Mouse (Mus musculus): Measurements from ENCODE around the gene Cntn4. TPM values are rescaled to one million over a fixed set of nuclear protein-coding genes. Genes with fewer than 3 reads are reported as not detected.

Cntn4 gene
- total RNA-seq, 2 experiments from 2014 or later, result 60.9 to 64.4 TPM

DNA sequence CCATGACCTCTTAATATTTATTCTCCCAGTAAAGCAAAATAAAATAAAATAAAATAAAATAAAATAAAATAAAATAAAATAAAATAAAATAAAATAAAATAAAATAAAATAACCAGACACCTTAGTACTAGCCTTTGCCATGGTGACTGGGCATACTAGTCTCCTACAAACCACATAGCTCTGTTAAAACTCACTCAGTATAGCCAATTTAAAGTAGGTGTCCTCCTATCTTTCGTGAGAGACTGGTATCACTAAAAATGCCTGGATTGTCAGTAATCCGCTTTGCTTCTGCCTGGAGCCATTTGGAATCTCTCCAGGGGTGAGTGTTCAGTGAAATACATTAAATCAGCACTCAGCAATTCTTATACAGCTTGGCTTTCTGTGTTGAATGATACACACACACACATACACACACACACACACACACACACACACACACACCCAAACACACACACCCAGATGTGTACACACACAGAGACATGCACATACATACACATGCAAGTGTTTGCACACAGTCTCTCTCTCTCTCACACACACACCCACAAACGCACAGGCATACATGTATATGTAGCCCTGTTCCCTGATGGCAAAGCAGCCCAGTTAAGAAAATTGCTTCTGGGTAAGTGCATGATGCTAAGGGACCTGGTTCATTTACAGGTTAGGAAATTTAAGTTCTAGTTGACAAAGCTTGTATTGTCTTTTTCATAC lies 776.8 kb downstream of the Cntn4 start:
- no peak for DNase-seq (ENCODE audit: low spot score in 2 of 2)

DNA sequence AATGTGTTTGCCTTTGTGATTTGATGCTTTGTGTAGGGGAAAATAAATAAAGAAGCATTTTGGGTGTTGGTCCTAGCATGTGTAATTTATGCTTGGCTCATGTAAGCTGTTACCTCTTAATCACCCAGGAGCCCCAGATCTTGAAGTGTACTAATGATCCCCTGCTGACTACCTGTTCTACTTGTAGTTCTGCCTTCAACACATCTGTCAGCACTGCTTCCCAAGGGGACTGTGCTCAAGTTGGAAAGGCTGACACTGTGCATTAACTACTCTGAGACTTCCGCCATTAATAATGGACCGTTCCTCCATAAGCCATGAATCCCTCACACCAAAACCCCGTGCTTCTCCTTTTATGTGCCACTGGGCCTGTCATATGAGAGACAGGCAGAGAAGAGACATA lies 778.2 kb downstream of the Cntn4 start:
- DNase-seq (ENCODE audit: low spot score in 2 of 2), result no peak

DNA sequence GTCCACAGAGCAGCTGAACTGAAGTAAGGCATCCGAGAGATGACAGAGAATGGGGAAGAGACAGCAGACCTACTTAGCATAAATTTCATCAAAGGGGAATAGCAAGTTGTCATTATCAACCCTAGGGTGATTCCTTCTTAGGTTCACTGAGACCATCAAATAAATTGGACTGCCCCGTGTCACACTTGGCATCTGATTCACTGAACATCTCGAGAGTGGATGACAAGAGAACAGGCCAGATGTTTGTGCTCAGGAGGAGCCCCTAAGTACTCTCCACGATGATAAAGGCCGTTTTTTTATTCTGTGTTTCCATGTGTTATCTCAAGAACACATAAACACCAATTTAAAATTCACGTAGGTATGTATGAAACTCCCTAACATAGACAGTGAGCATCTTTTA lies 780.7 kb downstream of the Cntn4 start:
- no peak for DNase-seq (ENCODE audit: low spot score in 2 of 2)

DNA sequence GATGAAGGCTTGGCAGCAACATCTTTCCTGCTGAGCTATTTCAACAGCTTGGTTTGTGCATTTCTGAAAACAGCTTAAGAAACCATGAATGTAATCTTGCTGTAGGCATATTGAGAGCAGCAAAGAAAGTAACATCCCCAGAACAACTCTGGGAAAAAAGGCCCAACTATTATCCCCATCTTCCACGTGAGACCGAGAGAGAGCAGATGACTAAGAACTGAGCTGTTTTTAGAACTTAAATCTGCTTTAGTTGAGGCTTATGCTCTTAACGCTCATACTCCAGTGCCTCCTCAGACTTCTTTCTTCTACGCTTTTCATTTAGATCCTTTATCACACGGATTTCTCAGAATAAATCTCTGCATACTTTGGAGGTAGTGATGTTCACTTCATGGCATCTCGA lies 784.9 kb downstream of the Cntn4 start:
- DNase-seq (ENCODE audit: low spot score in 2 of 2), result no peak

DNA sequence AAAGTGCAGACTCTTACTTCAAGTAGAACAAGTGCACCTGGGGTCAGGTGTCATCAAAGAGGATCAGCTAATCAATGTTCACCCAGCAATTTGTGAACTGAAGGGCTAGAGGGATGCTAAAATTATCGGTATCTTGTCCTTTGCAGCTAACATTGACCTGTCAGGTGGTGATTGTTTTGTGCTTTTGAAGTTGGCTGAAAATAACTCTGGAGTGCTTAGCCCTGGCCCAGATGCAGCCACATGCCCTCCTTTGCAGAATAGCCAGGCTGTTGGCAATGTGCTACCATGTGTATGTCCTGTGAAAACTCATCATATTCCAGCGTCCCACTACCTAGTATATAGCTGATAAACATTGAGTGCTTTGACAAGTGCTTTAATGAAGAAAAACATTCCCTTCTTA lies 786.4 kb downstream of the Cntn4 start:
- no peak for DNase-seq (ENCODE audit: low spot score in 2 of 2)

DNA sequence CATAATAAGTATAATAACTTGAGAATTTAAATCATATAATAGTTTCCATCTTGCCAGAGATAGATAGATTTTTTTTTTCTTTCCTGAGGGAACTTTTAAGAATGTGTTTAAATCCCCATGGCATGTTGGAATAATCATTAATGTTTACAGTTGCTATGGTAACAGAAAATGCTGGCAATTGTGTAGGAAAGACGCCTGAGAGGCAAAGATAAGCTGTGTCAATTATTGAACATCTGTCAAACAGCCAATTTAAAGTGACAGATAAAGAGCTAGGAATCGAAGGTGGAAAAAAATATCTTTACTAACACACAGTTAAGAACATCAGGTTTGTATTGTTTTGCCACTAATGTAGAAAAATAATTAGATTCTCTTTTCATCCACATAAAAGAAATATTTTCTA lies 788.3 kb downstream of the Cntn4 start:
- DNase-seq (ENCODE audit: low spot score in 2 of 2), result no peak

DNA sequence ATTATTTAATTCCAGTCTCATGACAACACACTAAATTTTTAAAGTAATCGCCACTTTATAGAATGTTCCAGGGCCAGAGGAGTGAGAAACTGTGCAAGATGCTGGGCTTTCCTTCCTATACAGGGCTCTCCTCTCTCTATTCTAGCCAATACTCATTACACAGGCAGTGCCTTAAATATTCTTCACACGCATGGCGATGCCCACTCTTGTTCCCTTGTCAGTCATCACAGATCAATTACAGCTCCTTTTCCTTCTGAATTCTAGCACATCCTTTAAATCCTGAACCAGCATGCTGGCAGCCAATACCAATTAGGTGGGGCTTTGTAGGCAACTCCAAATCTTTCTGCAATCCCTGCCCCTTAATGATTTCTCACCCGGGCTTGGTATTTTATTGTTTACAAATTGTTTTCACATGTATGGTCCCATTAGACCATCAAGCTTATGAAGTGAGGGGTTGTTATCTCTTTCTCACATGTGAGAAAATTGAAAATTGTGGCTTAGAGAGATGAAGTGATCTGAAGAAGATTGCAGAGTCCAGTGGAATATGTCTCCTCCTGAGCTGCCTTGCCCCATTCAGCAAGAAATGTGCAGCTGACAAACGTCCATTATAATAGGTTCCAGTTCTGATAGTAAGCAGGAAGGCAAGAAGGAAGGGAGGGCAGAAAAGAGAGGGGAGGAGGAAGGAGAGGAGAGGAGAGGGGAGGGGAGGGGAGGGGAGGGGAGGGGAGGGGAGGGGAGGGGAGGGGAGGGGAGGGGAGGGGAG lies 789.0 kb downstream of the Cntn4 start:
- no peak for DNase-seq (ENCODE audit: low spot score in 2 of 2)

DNA sequence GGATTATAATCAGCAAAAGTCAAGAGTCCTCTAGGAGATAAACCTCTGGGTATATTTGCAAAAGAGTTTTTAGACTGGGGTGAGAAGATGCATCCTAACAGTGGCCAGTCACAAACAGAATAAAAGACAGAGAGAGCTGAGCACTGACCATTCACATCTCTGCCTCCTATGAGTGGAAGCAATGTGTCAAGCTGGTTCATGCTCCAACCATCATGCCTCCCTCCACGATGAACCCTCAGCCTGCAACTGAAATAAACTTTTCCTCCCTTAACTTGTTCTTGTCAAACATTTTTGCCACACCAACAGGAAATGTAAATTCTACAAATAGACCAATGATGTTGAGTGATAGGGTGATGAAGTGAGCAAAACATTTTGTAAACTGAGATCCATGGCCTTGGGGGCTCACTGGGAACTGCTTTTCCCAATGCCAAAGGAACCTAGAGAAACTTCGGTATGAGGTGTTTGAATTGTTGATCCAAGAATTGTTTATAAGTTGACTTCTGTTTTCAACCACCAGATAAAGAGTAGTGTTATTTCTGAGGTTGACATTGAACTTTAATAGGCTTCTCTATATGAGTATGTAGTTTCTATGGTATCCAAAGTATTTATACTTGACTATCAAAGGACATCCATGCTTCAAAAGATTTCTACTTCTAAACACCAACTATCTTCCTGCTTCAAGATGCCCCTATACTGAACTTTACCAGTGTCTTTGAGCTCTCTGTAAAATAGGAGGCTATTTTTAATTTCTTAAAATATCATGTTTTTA lies 794.6 kb downstream of the Cntn4 start:
- DNase-seq (ENCODE audit: low spot score in 2 of 2), result no peak

DNA sequence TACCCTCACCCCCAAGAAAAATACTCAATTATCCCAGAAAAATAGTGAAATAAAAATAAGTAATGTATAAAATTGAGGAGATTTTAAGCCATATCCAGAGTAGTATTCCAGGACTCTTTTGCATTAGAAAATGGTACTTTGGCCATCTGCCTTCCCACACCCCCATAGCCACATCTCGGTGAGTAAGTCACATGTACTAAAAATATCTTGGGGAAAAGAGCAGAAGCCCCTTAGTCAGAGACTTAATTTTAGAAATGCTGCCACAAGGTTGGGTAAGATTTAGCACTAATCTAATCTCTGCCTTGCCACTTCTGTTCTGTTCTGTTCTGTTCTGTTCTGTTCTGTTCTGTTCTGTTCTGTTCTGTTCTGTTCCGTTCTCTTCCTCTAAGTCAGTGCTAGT lies 796.4 kb downstream of the Cntn4 start:
- peak; percentile 36 to 39 for DNase-seq (ENCODE audit: low spot score in 2 of 2)

DNA sequence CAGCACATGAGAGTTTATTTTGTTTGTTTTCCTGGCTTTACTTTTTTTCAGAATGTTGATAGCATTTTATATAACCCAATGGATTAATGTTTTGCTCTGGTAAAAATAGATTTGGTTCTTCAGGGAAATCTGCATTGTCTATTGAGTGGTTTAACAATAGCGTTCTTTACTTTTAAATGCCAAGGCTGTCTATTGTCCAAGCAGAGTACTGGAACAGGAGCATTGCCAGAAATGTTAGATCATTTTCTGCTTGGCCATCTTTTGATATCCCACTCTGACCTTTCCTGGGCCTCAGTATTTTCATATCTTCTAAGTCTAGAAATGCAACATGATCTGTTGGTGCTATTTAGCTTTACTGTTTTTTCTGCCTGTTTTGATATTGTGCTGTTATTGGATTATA lies 804.1 kb downstream of the Cntn4 start:
- DNase-seq (ENCODE audit: low spot score in 2 of 2), result no peak

DNA sequence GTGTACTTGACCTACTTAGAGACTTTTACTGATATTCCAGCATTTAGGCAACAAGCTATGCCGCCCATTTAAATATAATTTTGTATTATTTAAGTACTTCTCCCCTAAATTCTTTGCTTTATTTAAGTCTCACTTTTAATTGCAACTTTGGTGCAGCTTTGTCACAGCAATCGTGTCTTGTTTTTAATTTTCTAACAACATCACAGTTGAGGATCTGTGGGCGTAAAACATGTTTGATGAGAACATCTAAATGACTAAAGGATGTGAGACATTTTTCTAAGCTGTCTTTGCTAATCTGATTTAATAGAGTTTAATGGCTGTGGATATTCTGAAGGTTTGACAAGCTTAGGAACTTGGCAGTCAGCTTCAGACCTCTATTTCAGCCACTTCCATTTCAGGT lies 818.8 kb downstream of the Cntn4 start:
- DNase-seq (ENCODE audit: low spot score in 2 of 2), result no peak

DNA sequence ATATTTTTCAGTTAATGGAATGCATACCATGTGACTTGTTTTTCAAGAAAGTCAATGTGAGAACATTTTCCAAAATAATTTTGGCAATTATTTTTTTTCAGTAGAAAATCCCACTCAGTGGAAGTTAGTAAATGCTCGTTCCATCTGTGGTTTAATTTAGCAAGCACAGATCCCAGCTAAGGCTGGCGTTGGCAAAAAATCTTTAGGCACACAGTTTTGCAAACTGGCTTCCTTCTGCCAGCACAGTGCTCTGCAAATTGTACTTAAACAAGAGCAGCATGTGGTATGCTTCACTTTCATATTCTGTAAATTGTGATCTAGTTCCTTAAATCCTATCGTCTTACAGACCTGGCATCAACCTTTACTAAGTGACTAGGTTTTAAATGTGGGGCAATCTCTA lies 821.7 kb downstream of the Cntn4 start:
- peak; percentile 41 to 54 for DNase-seq (ENCODE audit: low spot score in 2 of 2)

DNA sequence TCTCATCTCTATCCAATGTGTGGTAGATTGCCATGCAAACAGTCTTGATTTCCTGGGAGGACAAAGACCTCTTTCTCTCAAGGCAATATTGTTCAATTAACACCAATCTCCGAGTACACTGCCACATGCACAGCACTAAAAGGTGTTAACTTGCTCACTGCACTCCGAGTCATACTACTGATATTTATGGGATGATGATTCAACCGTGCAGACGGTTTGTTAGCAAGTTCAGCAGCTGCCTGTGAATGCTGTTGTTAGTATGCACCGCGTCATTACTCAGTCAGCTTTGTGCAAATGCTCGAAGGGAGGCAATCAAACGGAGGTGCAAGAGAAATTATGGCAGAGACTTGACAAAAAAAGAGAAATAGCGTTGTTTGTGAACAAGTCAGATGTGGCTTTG lies 826.5 kb downstream of the Cntn4 start:
- DNase-seq (ENCODE audit: low spot score in 2 of 2), result peak; percentile 33 to 54

DNA sequence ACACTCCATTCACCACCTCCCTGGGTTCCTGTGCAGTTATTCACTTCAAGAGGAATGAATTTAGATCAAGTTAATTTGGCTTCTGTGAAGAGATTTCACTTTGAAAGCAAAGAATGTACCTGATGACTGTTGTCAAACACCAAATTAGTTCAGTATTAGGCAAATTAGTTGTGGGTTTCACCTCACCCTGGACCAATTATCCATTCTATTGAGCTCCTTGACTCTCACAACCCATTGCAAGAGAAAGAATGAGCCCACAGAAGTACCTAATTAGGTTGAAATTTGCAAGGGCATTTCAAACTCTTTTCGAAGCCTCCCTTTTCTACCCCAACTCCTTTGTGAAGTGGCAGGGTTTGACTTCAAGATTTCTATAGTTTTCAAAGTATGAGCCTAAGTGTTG lies 842.9 kb downstream of the Cntn4 start:
- no peak for DNase-seq (ENCODE audit: low spot score in 2 of 2)

DNA sequence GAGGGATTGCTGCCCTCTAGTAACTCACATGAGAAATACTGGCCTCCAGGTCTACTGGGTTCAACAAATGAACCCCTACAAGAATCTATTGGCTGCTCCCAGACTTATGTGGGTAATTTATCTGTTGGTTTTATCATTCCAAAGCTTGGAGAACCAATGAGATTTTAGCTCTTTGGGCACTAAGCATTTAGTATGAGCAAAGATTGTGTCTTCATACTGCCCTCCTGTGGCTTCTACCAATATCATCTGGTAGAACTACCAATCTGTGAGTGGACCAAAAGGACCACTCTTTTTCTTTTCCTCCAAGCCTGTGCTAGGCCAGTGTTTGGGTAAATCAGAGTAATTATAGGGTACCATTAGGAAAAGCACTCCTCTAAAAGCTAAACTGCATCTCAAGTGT lies 866.0 kb downstream of the Cntn4 start:
- no peak for DNase-seq (ENCODE audit: low spot score in 2 of 2)

DNA sequence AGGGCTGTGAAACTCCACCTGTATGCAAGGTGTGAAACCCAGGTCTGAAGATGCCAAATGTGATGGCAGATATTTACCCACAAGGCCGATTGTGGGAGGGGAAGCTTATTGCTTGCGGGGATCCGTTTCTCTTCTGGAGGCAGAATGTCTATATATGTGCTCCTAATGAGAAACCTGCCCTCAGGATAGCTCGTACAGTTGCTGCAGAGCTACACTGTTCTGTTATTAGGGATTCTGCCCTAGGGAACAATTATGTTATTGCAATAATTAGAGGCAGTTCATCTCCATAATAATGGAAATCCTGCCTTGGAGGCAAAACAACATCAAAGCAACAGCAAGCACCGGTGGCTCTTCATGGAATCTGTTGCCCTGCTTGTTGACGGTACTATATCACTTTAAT lies 884.2 kb downstream of the Cntn4 start:
- DNase-seq (ENCODE audit: low spot score in 2 of 2), result no peak

DNA sequence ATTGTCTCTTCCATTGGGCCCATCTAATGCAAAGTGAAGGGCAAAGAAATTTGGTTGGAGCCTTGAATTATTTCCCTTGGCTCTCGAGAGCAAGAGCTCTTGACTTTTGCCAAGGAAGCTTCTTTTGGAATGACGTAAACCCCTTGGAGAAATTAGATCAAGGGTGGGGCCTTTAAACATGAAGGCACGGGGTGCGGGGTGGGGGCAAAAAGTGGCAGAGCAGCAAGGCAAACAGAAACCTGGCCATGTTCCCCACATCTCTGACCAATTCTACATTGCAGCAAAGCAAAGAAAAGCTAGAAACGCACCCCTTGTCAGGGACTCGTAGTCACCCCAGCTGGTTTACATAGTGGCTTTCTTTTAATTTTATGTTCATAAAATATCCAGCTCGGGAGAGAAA lies 887.9 kb downstream of the Cntn4 start:
- no peak for DNase-seq (ENCODE audit: low spot score in 2 of 2)

DNA sequence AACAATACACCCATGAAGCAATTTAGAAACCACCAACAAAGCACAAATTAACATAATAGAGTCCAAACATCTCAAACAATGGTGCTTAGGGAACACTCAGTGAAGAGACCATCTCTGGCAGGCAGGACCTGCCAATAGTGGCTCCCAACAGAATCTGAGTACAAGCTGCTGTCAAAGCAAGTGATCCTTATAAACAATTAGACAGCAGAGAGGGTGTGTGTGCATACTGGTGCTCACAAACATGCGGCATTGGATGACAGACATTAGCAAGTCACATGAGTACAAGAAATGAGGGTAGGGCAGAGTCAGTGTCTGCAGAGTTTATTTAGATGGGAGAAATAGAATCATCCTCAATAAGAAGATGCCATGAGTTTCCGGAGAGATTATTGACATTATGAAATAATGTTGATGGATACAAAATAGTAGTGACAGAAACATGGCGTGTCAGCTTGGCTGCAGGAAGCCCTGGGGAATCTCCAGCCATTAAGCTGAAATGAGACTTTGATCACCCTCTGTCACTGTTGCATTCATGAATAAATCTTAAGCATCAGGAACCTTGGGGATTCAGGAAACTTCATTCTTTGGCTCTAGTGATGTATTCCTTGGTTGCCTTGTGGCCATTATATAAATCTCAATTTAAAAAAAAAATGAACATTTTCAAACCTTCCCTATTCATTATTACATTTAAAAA lies 888.5 kb downstream of the Cntn4 start:
- DNase-seq (ENCODE audit: low spot score in 2 of 2), result no peak

DNA sequence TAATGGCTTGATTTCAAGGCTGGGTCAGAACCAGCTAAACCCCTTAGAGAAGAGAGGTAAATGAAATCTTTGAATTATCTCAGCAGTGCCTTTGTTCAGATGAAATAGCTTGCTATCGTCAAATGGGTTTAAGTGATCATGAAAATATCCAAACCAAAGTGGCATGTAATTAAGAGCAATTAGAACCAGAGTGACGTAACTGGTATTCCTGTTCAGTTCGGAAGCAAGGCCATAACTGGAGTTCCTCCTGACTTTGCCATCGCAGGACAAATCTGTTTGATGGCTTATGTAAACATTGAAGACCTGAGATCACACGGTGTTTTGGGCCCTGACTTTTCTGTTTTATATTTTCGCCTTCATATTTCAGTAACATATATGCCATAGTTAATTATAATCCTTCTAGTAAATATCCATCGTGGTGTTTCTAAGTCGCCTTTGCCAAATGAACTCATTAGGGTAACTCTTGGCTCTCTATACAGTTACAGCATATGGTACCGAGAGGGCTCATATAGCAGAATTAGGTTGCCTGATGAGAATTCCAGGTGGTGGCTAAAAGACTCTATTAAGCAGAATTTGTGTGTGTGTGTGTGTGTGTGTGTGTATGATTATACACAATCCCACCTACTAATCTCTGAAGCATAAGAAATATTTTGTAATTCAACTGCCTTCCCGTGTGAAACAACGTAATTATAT lies 889.6 kb downstream of the Cntn4 start:
- no peak for DNase-seq (ENCODE audit: low spot score in 2 of 2)

DNA sequence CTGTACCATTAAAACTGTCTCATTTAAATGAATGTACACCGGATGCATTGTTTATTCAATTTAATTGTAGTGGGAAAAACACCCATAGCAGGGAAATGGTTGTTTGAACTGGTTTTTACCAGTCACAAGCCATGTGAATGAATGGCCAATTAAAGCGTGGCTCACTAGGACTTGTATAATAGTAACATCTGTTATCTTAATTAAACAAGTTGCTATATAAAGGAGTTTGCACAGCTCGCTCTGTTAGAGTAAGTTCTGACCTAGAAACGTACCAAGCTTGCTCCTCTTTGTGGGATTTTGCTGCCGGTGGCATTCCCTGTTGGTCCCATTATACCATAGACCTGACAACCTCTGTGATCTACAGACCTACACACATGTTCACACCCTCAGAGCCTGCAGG lies 902.7 kb downstream of the Cntn4 start:
- DNase-seq (ENCODE audit: low spot score in 2 of 2), result no peak

DNA sequence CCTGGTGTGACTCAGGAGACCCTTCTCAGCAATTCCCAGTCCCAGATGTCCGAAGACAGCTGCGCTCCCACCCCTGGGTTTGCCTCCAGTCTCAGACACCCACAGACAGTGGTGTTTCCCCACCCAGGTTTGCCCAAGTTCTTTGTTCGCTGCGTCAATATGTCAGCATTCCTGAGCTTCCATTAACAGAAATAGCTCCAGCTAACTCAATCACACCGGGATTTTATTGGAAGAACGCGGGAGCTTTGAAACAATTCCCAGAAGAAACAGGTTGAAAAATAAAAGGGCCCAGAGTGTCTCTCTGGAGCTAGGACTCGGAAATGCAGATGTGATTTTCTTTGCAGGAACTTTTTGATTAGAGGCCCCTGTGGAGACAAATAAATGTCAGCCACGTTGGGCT lies 916.3 kb downstream of the Cntn4 start:
- DNase-seq (ENCODE audit: low spot score in 2 of 2), result no peak
